Mouse (Mus musculus) brain, embryonic 14.5 days (tissue): Measurements from ENCODE around the gene Gm10722.
"Not testable (repeated sequence)": the region's sequence is repeated elsewhere in the genome, so short reads cannot be mapped to it uniquely, and the experiment has no call there.

Source experiments
- CTCF ChIP-seq: fragments of 200-500 bp; IDR thresholded peaks from 2 replicates; pipeline ENCODE4 v1.5.1; 2012; ENCODE audit warnings: inconsistent platforms, mild to moderate bottlenecking, moderate library complexity, borderline replicate concordance; ENCODE audit not compliant: insufficient read depth, insufficient read length; ENCODE audit errors: extremely low read depth
- POLR2A ChIP-seq: fragments of 200-500 bp; IDR thresholded peaks from 2 replicates; pipeline ENCODE4 v1.6.1; 2012; ENCODE audit warnings: mild to moderate bottlenecking, inconsistent platforms, borderline replicate concordance; ENCODE audit not compliant: poor library complexity, insufficient read depth, insufficient read length, severe bottlenecking; ENCODE audit errors: extremely low read depth

DNA sequence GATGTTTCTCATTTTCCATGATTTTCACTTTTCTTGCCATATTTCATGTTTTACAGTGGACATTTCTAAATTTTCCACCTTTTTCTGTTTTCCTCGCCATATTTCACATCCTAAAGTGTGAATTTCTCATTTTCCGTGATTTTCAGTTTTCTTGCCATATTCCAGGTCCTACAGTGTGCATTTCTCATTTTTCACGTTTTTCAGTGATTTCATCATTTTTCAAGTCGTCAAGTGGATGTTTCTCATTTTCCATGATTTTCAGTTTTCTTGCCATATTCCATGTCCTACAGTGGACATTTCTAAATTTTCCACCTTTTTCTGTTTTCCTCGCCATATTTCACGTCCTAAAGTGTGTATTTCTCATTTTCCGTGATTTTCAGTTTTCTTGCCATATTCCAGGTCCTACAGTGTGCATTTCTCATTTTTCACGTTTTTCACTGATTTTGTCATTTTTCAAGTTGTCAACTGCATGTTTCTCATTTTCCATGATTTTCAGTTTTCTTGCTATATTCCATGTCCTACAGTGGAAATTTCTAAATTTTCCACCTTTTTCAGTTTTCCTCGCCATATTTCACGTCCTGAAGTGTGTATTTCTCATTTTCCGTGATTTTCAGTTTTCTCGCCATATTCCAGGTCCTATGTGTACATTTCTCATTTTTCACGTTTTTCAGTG, 22.7 kb downstream of the Gm10722 start, which contains the start of gene Gm10718:
- TF ChIP-seq CTCF, POLR2A: not testable (repeated sequence)
